Mouse (Mus musculus) left cerebral cortex, postnatal 14 days (tissue): Measurements from ENCODE around the gene Rnh1. TPM values are rescaled to one million over a fixed set of nuclear protein-coding genes. Genes with fewer than 3 reads are reported as not detected.

ENCODE experiments used
- DNase-seq, 2 experiments: peaks; one replicate each; pipeline ENCODE4 v3.0.0; 2021 to 2022; ENCODE audit warnings: low spot score in 2 of 2, mixed read lengths in 1 of 2
- intact Hi-C: fragments of 180-260 bp; cut with DNase I; formaldehyde crosslinking; loops from one replicate; pipeline ENCODE4 v1.15.1; 2025
- total RNA-seq, 2 experiments: library from RNA; stranded (reverse); gene quantifications; 2 replicates each; pipeline ENCODE4 v1.2.3; 2021

Rnh1 gene
- total RNA-seq, 2 experiments from 2014 or later: 25.8 to 25.9 TPM

GRCm38 (mm10) chr7:141209526-141209925, 36.9 kb upstream of the Rnh1 start:
- intact Hi-C loops: no loop called here
- DNase-seq: no peak

DNA sequence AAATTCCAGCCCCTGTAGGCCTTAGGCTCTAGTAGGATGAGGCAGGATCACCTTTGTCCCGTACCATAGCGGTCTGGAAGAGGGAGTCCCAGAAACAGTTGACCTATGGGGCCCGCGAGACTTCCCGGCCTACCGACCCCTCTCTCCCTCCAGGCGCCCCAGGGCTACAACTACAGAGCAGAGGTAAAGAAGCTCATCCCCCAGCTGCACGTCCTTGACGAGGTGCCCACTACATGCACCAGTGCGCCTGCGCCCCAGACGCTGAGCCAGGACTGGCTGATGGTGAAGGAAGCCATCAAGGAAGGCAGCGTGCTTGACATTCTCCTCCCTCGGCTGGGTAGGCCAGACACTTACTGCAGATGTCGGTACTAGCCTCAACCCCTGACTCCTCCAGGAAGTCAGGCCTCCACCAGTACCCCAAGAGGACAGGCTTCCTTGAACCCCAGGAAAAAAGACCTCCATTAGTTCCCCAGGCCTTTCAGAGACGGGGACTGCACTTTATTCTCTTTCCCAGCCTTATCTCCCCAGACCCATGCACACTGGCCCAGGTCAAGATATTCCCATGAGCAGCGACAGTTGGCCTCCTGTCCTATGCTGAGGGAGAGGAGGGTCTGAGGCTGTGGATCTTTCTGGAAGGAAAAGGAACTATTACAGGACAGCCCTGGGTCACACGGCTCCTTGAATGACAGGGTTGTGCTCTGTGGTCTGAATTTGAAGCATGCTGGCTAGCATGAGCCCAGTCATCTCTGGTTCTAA, 33.7 kb upstream of the Rnh1 start:
- DNase-seq: no peak
- intact Hi-C loops: no loop called here

GRCm38 (mm10) chr7:141205504-141205903, 32.8 kb upstream of the Rnh1 start:
- intact Hi-C loops: no loop called here
- no peak for DNase-seq

DNA sequence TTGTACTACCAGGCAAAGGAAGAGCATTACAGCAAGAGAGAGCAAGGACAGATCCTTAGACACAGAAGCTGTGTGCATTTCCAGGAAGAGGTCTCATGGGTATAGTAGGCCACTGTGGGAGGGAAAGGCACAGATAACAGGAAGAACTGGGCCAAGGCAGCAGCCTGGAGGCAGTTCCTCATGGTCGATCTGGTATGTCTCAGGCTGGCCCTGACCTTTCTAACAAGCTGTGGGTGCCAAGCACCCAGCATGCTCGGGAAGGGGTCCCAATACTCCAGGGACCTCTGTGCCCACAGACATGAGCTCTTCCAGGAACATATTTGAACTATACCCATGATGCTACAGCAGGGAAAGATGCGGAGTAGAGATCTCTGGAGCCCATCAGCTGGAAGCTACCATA, 31.9 kb upstream of the Rnh1 start:
- intact Hi-C loops: no loop called here
- no peak for DNase-seq

DNA sequence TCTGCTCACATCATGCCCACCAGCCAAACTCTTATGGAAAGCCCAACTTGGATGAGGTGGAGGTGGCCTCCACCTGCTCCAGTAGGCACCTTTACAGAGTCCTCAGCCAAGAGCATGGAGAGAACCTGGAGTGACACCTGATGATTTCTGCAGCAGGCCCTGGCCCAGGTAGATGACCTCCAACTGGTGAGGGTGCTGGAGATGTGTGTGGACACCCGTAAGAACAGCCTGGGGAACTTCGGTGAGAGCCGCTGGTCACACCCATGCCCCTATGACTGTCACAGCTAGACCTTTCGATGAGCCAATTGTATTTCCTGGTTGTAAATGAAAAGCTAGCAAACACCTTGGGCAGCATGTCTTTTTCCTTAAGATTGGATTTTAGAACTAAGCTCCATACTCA, 25.5 kb upstream of the Rnh1 start:
- intact Hi-C loops: no loop called here
- DNase-seq: no peak

- intact Hi-C loops: no loop called here
- no peak for DNase-seq
Observed at GRCm38 (mm10) chr7:141196619-141197282, 24.1 kb upstream of the Rnh1 start.

DNA sequence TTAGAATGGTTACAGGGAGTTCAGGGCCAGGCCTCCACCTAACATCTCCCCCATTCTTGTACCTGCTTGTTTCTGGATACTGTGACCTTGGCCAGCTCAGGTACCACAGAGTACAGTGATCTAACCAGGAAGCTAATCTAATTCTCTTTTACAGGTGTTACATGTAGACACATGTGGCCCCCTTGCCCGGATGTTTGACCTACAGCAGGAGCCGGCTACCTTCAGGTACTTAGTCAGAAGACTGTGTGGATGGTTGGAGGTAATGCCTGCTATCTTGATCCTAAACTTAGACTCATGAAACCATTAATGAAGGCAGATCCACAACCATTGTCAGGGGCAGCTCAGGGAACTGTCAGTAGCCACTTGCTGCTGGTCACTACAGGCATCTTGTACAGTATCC, 23.1 kb upstream of the Rnh1 start:
- intact Hi-C loops: no loop called here
- no peak for DNase-seq

GRCm38 (mm10) chr7:141194830-141195229, 22.2 kb upstream of the Rnh1 start:
- peak; percentile 87 to 92 for DNase-seq
- intact Hi-C loops: no loop called here

DNA sequence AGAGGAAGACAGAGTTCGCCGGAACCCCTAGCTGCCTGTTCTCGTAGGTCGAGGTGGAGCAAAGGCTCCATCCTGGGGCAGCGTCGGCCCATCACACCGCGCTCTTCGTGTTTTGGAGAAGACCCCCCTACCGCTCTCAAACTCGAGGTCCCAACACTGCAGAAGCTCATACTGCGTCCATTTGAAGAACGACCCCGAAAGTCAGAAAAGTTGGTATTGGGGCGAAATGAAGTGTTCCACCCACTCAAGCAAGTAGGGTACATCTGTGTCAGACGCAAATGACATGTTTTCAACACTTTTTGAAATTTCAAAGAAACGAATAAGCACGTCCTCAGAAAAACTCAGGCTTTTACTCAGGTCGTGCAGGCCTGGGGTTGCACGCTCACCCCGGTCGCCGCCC, 21.8 kb upstream of the Rnh1 start:
- no peak for DNase-seq
- intact Hi-C loops: no loop called here

DNA sequence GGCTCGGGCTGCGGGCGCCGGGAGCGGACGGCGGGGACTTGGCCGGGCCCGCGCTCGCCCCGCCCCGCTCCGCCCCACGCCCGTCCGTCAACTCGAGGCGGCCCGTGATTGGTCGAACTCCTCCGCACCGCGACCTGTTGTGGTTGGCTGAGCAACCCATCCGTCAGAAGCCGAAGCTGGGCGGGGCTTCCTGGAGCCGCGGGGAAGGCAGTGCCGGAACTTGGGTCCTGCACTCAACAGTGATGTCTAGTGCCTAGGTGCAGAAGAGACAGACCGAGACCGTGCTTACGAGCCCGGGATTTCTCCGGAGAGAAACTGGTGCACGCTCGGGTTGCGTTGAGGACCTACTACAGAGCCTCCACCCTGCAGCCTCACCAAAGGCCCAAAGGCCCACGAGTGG, 21.3 kb upstream of the Rnh1 start, which contains the start of the genes Hras and Lrrc56:
Gene Hras, minus strand, starts transcription at position 58 of the 400 bp plus-strand sequence.
Gene Lrrc56, plus strand, starts transcription at position 210 of the 400 bp plus-strand sequence.
- peak; percentile 97 to 98 for DNase-seq
- intact Hi-C loops: no loop called here

- peak in 1 of 2 experiments; percentile 24 for DNase-seq
- intact Hi-C loops: no loop called here
Observed at GRCm38 (mm10) chr7:141193348-141193856, 20.7 kb upstream of the Rnh1 start.

DNA sequence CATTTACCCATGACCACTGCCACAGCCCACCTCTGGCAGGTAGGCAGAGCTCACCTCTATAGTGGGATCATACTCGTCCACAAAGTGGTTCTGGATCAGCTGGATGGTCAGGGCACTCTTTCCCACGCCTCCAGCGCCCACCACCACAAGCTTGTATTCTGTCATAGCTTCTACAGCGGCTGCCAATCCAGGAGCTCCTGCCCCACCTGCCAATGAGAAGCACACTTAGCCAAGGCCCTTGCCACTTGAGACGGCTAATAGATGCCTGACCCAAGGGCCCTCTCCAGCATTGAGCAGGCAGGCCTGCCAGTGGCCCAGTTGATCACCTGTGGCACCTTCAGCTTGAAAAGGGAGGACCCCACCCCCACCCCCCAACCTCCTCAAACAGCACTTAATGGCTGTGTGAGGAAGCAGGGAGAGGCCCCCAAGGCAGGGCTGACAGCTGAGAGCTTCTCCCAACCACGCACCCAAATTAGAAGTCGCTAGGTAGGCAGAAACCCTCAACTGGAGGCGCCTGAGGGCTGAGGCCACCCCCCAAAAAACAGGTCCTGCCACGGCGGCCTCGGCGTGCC, 20.2 kb upstream of the Rnh1 start:
- intact Hi-C loops: no loop called here
- no peak for DNase-seq

- intact Hi-C loops: no loop called here
- no peak for DNase-seq
Observed at GRCm38 (mm10) chr7:141191796-141192685, 19.4 kb upstream of the Rnh1 start.

DNA sequence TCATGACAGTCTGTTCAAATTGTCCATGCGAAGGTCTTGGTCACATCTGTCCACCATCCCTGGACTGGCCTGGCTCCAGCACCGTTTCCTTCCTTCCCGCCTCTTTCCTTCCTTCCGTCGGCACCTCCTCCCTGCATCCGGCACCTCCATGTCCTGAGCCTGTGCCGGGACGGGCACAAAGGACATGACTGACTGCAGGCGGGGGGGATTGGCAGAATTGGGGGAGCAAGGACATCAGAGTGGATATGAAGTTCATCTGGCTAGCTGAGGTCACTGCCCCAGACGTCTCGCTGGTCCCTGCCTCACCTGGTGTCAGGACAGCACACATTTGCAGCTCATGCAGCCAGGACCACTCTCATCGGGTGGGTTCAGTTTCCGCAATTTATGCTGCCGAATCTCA, 18.4 kb upstream of the Rnh1 start:
- intact Hi-C loops: no loop called here
- DNase-seq: no peak

GRCm38 (mm10) chr7:141190220-141190619, 17.6 kb upstream of the Rnh1 start:
- no peak for DNase-seq
- intact Hi-C loops: no loop called here

- DNase-seq: no peak
- intact Hi-C loops: no loop called here
Observed at GRCm38 (mm10) chr7:141188733-141189132, 16.1 kb upstream of the Rnh1 start.

GRCm38 (mm10) chr7:141188194-141188593, 15.5 kb upstream of the Rnh1 start:
- no peak for DNase-seq
- intact Hi-C loops: no loop called here

DNA sequence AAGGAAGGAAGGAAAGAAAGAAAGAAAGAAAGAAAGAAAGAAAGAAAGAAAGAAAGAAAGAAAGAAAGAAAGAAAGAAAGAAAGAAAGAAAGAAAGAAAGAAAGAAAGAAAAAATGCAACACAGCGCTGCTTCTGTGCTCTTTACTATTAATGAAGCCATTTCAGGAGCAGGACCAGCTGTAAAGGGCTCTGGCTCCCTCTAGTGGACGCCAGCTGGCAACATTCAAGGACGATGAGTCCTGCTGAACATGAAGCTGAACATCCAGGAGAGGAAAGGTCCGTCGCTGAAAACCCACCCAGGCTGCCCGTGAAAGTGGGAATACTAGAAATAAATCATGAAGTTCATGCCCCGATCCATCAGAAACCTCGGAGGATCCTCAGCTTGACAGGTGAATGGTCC, 3.5 kb upstream of the Rnh1 start:
- DNase-seq: peak; percentile 93 to 94
- intact Hi-C loops: loop anchor here (5.0 to 10.0 kb wide), 3 partner anchors 219 to 331 kb away; partner anchors contain the start of genes Cox8b, Gm45717, Ifitm2 and Odf3

DNA sequence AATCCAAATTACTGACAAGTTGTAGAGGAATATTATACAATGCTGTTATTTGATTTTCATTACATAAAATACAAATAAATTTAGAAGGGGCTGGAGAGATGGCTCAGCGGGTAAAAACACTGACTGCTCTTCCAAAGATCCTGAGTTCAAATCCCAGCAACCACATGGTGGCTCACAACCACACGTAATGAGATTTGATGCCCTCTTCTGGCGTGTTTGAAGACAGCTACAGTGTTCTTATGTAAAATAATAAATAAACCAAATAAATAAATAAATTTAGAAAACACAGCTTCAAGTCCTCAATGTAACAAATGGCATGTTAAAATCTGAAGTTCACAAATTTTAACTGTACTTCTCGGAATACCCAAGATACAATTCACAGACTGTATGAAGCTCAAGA, 2.4 kb upstream of the Rnh1 start:
- intact Hi-C loops: loop anchor here (5.0 to 10.0 kb wide), 3 partner anchors 218 to 330 kb away; partner anchors contain the start of genes Cox8b, Gm45717, Ifitm2 and Odf3

More for the DNA sequence above, 2.4 kb upstream of the Rnh1 start:
- DNase-seq: no peak
